Mouse (Mus musculus): ENCODE results near the gene Ppp4r1.

Ppp4r1 gene

DNA sequence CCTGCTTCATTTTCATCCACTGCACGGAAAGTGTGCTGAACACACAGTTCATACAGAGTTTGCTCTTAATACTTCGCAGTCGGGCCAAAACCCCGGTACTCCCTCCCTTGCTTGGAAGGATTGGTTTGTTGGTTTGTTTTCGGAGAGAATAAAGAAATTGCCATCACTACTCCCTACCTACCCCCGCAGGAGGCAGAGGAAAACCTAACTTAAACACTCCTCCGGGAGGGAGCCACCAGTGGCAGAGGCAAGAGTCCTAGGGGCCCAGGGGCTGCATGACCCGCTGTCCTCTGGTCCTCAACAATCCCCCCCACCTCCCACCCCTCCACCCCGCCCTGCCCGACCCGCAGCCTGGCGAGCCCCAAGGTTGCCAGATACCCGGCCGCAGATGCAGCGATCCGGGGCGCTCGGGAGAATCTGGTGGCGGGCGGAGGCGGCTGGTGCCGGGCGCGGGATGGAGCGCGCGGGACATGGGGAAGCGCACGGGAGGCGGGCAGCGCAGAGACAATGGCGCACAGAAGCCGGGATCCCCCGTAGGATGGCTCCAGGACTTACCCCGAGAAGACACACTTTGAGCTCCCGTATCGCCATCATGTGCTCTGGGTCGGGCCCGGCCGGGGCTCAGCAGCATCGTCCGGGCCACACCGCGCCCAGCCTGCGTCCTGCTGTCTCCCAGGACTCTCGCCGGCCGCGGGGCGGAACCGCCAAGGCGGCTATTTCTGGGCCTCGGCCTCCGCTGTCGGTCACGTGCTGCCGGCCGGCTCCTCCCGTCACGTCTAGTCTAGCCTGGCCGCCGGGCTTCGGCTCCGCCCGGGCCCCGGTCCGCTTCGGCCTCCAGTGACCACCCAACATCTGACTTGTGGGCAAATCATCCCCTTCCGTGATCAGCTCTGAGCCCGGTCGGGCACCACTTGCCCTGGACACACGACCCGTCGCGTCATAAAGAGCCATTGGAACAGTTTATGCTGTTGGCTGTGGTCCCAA, 10.1 kb upstream of the Ppp4r1 start, which contains the start of gene Rab31:
Rab31 (minus strand) TSS at position 802 of the 984 bp plus-strand sequence.
- DNase-seq (ENCODE audit: low spot score), result peak; percentile 65

DNA sequence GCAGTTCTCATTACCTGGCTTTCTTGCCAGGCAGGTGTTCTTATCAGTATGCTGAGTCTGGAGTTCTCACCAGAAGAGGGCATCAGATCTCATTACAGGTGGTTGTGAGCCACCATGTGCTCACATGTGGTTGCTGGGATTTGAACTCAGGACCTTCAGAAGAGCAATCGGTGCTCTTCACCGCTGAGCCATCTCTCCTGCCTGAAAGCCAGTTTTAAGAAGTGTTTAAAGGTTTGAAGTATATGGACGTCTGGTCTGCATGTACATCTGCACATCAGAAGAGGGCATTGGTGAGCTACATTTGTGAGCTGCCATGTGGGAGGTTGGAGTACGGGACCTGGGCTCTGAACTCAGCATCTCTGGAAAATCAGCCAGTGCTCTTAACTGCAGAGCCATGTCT, 8.8 kb upstream of the Ppp4r1 start:
- DNase-seq (ENCODE audit: low spot score), result no peak

DNA sequence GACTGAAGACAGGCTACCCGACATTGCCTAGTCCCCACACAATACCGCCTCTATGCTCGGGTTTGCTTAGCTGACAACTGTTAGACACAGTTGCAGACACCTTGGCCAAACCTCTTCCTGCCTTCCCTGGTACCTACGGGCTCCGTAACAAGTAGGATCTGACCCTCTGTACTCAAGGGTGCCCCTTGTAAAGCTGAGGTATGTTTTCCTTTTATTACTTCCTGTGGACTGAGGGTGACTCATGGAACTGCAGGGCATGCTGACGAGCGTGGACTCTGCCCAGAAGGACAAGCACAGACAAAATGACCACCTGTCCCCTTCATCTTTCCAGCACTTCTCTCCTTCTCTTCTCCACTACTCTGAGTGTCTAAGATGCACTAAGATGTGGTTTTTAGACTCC, 7.9 kb upstream of the Ppp4r1 start:
- DNase-seq (ENCODE audit: low spot score), result no peak

DNA sequence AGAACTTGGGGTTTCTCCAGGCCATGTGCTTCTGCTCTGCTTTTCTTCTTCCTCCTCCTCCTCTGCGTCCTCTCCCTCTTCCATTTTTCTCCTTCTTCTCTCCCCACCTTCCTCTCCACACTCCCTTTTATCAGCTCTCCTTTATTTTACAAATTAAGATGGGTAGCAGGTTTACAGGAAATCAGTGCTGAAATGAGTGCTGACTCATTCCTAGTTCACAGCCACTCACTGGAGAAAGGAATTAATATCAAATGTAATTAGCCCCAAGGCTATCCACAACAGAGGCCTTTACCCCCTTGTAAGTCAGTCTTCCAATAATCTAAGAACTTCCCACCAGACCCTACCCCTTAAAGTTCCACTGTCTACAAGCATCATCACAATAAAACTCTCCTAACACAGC, 6.1 kb upstream of the Ppp4r1 start:
- DNase-seq (ENCODE audit: low spot score), result no peak

DNA sequence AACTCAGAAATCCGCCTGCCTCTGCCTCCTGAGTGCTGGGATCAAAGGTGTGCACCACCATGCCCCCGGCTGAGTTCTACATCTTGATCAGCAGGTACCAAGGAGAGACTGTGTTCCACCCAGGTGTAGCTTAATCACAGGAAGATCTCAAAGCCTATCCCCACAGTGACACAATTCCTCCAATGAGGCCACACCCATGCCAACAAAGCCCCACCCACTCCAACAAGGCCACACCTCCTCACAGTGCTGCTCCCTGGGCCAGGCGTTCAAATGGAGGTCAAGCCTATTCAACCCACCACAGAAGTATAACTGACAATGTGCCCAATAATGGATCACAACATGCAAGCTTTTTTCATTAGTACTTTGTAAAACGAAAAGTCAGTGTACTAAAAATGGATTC, 4.9 kb upstream of the Ppp4r1 start:
- DNase-seq (ENCODE audit: low spot score), result no peak

DNA sequence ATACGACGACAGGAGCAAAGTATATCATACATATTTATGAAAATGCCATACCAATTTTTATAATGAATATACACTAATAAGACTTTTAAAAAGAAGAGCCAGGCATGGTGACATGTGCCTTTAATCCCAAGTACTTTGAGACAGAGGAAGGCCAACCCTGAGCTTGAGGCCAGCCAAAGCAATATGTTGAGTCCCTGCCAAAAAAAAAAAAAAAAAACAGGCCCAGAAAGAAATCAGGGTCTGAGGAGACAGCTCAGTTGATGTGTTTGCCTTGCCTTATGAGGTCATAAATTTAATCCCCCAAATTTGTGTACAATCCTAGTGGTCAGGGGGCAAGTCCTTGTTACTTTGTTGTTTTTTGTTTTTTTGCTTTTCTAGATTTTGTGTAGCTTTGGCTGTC, 1.4 kb upstream of the Ppp4r1 start:
- DNase-seq (ENCODE audit: low spot score), result no peak

DNA sequence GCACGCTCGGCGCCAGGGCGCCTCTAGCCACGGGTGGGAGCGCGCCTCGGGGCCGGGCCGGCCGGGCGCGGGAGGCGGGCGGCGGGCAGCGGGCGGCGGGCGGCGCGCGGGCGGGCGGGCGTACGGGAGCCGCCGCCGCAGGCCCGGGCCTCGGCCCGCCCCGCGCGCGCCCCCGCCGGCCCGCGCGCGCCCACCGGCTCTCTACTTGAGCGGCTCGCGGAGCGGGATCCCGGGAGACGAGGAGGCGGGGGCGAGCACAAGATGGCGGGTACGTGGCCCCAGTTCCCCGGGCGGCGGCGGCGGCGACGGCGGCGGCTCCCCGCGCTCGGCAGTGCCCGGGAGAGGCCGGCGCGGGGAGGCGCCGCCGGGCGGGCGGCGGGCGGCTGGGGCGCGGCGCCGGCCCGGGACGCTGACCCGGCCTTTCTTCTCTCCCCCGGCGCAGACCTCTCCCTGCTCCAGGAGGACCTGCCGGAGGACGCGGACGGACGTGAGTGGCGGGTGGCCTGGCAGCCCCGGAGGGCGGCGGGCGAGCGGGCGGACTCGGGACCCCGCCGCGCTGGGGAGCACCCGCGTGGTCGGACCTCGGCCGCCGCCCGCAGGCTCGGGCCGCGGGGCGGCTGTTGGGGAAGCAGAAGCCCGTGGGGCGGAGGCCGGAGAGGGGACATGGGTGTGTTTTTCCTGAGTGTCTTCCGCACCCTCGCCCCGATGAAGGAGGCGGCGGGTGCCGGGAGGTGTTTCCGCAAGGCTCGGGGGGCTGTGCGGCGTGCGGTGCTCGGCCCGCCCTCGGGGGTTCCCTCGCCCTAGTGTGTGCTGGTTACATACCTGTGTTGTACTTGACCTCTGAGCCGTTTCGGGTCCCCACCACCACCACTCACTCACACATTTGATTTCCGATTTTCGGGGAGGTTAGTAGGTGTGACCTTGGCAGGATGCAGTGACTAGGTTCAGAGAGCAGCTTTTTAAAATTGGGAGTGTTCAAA, 1.1 kb downstream of the Ppp4r1 start:
- no peak for DNase-seq (ENCODE audit: low spot score)

DNA sequence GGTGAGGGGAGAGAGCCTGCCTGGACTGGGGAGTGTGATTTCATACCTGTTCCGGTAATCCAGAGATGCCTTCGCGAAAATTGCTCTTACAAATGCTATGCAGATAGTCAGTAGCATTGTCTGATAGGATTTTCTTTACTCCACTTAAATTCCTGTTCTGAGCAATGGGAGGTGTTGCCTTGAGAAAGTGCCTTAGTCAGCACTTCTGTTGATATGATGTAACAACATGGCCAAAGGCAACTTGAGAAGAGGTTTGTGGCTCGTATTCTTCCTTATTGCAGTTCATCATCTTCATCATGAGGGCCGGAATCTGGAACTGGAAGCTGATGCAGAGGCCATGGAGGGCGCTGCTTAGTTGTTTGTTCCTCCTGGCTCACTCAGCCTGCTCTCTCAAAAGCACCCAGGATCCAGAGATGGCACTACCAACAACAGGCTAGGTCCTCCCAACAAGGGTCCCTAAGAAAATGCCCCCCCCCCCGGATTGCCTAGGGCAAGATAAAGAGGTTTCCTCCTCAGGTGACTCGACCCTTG, 2.3 kb downstream of the Ppp4r1 start:
- no peak for DNase-seq (ENCODE audit: low spot score)

DNA sequence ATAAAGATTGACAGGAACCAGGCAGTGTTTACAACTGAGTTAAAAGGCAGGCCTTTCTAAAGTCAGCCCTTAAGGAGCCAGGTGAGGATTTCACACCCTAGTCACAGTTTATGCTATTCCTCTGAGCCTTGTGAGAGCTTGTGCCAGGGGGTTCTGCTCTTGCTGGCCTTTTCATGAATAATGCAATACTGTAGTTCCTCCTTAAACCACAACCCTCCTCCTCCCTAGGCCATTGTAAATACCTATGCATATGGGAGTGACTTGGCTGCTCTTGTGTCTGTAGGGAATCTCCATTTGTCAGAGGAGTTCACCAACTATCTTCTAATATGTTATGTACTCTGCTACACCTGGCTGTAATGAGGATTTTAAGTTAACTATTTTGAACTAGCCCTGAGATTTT, 3.3 kb downstream of the Ppp4r1 start:
- DNase-seq (ENCODE audit: low spot score), result no peak

DNA sequence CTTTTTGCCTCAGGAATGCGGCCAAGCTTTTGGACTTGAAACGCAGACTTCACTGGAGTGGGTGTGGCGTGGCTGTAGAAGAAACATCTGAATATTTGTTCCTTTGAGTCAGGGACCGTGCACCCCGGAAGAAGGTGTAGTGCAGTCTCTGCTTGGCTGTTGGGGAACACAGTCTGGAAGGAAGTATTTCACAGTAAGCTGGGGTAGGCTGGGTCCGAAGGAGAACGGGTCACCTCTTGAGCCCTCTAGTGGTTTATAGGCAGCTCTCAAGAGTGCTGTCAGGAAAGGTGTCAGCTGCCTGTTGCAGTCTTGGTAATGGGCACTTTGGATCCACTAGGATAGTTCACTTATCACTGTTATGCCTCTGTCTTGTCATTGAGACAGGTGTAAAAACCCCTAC, 3.9 kb downstream of the Ppp4r1 start:
- no peak for DNase-seq (ENCODE audit: low spot score)

DNA sequence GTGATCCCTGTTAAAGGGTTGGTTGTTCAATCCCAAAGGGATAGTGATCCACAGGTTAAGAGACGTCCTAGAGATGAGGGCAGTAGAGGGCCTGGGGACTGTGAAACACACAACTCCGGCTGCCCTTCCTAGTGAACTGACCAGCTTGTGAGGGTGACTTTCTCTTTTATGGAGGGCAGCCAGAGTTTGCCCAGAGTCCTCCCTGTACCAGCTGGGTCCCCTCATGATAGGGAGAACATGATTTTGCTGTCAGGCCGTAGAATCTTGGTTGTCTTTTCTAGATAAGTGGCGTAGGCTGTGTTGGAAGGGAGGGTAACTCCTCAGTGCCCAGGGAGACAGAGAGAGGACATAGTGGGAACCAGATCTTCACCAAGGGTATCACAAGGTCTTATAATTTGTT, 4.9 kb downstream of the Ppp4r1 start:
- no peak for DNase-seq (ENCODE audit: low spot score)

DNA sequence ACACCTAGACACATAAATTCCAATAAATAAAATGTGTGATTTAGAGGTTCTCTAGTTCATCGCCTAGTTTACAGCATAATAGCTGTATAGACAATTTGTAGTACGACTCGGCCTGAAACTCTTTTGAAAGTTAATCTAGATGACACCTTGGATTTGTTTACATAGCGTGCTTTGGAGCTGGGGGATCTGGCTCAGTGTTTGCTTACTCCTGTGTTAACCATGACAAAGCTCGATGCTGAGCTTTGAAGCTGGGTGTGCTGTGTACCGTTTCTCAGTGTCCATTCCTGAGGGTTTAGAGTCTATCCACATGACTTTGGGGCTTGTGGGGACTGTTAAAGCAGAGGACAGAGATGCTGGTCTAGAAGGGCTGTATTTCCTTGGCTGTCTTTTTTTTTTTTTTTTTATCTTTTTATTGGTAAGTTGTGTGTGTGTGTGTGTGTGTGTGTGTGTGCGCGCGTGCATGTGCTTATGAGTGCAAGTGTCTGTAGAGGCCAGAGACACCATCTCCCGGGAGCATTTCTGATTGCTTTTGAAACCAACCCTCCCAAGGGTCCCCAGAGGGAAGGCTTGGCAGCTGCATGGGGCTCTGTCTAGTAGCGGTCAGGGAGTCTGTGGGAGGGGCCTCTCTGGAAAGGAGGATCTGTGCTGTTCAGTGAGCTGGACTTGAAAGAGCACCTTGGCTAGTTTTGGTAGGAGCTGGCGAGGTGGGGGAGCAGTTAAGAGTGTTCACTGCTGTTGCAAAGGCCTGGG, 6.3 kb downstream of the Ppp4r1 start:
- no peak for DNase-seq (ENCODE audit: low spot score)

DNA sequence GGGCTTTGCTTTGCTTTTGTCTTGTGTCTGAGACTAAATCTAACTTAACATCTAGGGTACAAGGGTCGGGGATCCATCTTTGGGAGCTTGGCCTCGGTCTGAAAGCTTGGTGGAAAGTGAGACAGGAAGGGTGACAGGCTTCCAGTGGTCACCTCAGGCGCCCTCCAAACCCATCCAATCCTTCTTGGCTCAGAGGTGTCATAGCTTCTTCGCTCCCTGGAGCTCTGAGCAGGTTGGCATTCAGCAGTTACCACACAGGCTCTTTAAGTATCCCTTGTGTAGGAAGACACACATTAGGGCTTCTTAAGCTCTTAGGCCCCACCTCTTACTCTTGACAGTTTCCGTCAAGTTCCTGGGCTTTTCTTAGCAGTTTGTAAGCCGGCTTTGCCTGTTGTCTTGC, 7.2 kb downstream of the Ppp4r1 start:
- no peak for DNase-seq (ENCODE audit: low spot score)

DNA sequence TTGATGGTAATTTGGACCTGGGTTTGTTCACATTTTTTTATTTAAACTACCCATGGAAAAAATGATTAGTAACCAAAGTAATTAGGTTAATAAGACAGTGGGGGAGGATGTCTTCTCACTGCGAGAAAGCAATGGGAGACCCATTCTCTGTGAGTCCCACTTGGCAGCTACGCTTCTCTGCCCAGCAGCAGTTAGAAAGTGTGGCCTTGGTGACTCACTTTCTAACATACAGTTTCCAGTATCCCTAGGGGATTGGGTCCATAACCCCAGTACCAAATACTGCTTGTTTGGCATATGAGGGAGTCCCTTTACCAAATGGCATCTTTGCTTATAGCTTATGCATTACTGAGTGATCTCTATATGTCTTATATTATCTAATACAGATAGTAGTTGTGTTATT, 8.8 kb downstream of the Ppp4r1 start:
- no peak for DNase-seq (ENCODE audit: low spot score)

DNA sequence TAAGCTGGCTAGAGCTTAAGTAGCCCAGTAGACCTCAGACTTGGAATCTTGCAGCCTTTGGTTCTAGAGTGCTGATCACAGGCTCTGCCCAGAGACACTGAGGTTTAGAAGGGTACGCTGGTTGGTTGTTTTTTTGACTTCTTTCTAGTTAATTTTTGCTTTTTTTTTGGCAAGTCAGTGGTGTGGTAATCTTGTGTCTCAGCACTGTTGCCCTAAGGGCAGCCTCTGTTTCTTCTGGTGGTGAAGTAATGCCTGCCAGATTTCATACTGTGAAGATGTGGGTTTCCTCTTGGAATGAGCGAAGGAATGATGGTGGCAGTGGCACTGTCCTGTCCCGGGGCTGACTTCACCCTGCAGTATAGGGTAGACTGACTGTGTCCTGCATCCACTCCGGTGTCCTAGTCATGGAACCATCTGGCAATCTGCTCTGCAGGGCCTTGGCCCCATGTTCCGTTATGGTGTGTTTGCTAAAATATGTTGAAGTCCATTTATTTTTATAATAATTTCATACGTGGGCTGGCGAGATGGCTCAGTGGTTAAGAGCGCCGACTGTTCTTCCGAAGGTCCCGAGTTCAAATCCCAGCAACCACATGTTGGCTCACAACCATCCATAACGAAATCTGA, 11.0 kb downstream of the Ppp4r1 start:
- DNase-seq (ENCODE audit: low spot score), result no peak

DNA sequence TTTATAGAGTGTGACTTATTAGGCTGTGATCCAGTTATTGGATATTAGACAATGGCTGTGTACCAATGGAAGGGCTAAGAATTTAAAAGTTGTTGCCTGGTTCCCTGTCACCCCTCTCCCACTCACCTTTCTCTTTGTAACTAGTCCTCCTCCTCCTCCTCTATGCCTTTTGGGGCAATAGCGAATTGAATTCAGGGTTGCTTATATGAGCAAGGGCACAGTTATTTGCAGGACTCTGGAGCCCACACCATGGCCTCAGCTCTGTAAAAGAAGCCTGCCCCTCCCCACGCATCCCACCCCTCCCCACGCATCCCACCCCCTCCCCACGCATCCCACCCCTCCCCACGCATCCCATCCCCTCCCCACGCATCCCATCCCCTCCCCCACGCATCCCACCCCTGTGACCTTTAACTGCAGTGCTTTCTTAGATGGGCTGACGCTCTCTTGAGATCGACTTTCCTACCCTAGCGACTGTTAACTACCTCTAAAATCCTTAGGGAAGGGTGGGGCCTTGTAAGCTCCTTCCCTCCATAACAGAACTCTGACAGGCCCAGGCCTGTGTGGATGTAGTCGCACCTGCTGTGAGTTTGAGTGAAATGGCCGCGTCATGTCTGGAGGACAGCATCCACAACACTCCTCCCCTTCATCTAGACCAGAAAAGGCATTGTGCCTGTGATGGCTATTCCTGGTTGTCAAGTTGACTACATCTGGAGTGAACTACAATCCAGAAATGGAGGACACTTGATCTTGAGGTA, 11.9 kb downstream of the Ppp4r1 start:
- no peak for DNase-seq (ENCODE audit: low spot score)

DNA sequence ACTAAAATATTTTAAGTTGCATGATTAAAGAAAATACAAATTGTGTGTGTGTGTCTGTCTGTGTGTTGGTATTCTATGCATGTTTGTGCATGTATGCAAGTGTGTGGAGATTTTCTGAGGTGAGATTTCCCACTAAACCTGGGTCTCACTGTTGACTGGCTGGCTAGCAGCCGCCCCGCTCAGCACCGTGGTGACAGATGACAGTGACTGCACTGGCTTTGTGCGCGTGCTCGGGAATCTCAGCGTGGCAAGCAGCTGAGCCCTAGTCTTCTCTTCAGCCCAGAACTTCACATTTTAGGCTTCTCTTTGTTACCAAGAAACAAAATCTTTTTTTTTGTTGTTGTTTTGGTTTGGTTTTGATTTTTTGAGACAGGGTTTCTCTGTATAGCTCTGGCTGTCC, 13.7 kb downstream of the Ppp4r1 start:
- DNase-seq (ENCODE audit: low spot score), result no peak

DNA sequence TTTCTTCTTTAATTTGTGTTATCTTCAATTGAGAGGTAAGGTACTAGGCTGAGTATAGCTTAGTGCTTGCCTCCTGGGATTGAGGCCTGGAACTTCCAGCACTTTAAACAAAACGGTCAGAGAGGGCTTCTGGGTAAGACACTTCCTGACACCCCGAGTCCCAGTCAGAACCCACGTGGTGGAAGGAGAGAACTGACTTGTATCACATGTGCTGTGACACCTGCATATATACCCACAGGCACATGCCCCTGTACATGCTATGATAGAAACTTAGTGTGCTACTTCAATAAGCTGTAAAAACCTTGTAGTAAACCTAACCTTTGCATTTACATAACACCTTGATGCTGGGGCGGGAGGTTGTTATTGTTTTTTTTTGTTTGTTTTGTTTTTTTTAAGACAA, 16.1 kb downstream of the Ppp4r1 start:
- DNase-seq (ENCODE audit: low spot score), result no peak

DNA sequence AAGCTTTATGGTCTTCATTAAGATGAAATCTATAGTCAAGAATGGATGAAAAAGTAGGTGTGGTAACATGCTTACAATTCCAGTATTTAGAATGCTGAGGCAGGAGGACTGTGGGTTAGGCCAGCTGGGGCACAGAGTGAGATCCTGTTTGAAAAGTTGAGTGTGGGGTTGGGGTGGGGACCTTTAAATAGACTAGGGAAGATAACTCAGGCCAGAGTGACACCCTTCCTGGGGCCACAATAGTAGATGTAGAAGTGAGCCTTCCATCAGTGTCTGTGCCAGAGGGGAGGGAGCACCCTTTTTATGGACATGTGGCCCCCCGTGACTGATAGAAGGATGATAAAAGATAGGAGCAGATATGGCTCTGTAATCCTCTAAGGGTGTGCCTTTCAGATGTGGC, 17.0 kb downstream of the Ppp4r1 start:
- no peak for DNase-seq (ENCODE audit: low spot score)

DNA sequence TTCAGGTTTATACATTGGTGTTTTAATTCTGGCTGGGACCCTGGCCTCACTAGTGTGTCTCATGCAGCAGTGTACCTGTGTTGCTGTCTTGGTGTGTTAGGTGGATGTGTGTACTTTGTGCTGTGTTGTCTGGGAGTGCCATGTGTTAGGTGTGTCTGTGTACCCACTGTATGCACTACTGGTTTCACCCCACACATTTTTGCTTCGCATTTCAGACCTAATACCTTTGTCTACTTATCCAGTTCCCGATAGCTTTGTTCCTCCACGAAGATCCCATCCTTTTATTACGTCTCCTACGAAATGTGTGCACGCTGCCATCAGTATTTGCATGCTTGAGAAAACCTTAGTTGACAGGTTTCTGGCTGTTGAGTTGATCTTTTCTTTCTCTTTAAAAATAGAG, 18.1 kb downstream of the Ppp4r1 start:
- DNase-seq (ENCODE audit: low spot score), result no peak

DNA sequence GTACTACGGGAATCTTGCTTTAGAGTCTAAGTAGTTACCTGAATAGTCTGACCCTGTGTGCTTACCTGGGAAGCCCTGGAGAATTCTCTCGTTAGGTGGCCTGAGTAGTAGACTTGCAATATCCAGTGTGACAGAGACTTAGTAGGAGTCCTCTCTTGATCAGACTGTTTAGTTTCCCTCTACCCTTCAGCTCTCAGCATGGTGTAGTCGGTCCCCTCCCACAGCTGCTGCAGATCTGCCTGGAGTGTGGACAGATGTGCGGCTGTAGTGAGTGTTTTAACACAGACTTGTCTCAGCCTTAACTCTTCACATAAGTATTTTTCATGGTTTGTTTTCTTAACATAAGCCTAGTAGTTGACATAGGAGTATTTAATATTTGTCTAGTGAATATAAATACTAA, 19.7 kb downstream of the Ppp4r1 start:
- DNase-seq (ENCODE audit: low spot score), result no peak

All from left cerebral cortex, adult 11 months (tissue).